Mouse (Mus musculus) megakaryocyte, embryonic 14.5 days (primary cell): ENCODE measurements around the gene Ttc33. TPM values are rescaled to one million over a fixed set of nuclear protein-coding genes. Genes with fewer than 3 reads are reported as not detected.

Experiments used
- H3K27me3 ChIP-seq: replicated peaks from 2 replicates; pipeline ENCODE3; 2012; ENCODE audit warnings: inconsistent platforms
- H3K36me3 ChIP-seq: replicated peaks from 2 replicates; pipeline ENCODE3; 2012; ENCODE audit warnings: low read length, inconsistent platforms, mixed read lengths
- H3K4me1 ChIP-seq: 2 replicates; pipeline ENCODE4 v1.6.1; 2012; ENCODE audit warnings: inconsistent platforms
- H3K4me3 ChIP-seq: replicated peaks from 2 replicates; pipeline ENCODE3; 2012; ENCODE audit warnings: moderate library complexity, mild to moderate bottlenecking, inconsistent platforms
- H3K9me3 ChIP-seq: 2 replicates; pipeline ENCODE4 v1.6.1; 2012; ENCODE audit warnings: inconsistent platforms
- FLI1 ChIP-seq: IDR thresholded peaks from 2 replicates; pipeline ENCODE4 v1.6.1; 2012; ENCODE audit warnings: low read length, inconsistent platforms, mixed read lengths
- GATA1 ChIP-seq: IDR thresholded peaks from 3 replicates; pipeline ENCODE4 v1.6.1; 2012; ENCODE audit warnings: mixed read lengths, low read length, inconsistent platforms, borderline replicate concordance
- polyA plus RNA-seq: library from polyadenylated mRNA; stranded (reverse); fragments of >175 nt; gene quantifications from 2 replicates; pipeline ENCODE4 v1.2.3, GENCODE M21; 2012; ENCODE audit warnings: low replicate concordance; ENCODE audit not compliant: insufficient read depth

Gene Ttc33
- polyA plus RNA-seq, 1 experiment = 18.4 TPM

DNA sequence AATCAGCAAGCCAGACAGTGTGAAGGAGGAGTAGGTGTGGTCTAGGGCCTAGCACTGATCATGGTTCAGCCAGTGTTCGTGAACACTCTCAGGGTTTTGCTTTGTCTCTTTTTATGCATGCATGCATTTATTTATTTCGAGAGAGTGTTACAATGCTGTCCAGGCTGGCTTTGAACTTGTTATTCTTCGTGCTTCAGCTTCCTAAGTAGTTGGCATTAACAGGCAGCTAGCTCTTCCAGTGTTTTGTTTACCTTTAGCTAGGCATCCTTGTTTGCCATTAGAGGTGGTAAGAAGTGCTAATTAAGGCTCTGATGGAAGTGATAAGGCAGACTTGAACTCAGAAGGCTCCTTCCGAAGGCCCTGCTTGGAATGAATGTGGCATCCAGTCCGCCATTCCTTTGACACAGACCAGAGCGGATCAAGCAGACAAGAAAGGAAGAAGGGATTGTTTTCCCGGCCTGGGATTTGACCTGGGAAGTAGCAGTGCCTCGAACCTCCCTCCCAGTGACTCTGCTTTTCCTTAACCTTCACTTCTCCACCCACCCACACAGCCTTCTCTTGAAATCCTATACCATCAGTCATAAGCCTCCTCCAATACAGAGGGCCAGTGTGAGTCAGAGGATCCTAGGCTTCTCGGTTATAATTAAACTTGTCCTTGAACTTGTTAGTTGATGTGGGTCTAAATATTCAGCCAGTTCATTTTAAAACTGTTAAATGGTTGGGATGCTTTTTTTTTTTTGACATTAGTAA is 40.0 kb upstream of the Ttc33 start:
- Histone ChIP-seq H3K4me1 (peaks cover 70% of the 10 kb centered on the region), H3K36me3 (peaks cover 7% of the 10 kb centered on the region), H3K27me3 (no peaks in the 10 kb centered on the region), H3K4me3 (peak overlapping the region; percentile 99), H3K9me3 (no peaks in the 10 kb centered on the region)
- no peak for TF ChIP-seq GATA1

DNA sequence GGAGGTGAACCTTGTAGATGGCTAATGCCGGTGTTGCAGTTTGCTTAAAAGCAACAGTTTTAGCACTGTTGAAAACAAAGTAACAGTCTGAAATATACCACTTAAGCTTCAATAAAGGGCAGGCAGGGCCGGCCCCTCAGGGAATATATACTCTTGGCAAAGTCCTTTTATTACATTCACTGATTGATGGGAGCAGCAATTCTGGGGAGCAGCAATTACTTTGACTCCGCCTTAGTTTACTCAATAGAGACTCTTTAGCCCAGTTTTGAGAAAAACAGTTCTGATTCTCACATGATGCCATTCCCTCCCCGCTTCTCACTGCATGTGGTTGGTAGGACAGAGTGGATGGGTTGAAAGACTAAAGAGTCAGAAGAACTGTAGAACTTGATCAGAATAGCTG is 36.1 kb upstream of the Ttc33 start:
- Histone ChIP-seq H3K36me3 (peaks cover 9% of the 10 kb centered on the region), H3K4me1 (peaks cover 69% of the 10 kb centered on the region), H3K9me3 (no peaks in the 10 kb centered on the region), H3K4me3 (no peak overlapping the region), H3K27me3 (no peaks in the 10 kb centered on the region)
- TF ChIP-seq FLI1 = no peak
- no peak for TF ChIP-seq GATA1

GRCm38 (mm10) chr15:5152171-5152570 is 33.2 kb upstream of the Ttc33 start:
- peaks cover 2% of the 10 kb centered on the region for H3K36me3 ChIP-seq
- no peaks in the 10 kb centered on the region for H3K27me3 ChIP-seq
- TF ChIP-seq FLI1 (no peak), GATA1 (no peak)
- no peaks in the 10 kb centered on the region for H3K9me3 ChIP-seq
- H3K4me1 ChIP-seq = peaks cover 76% of the 10 kb centered on the region
- H3K4me3 ChIP-seq = no peak overlapping the region

- Histone ChIP-seq H3K4me1 (peaks cover 74% of the 10 kb centered on the region), H3K9me3 (no peaks in the 10 kb centered on the region), H3K27me3 (no peaks in the 10 kb centered on the region), H3K36me3 (peaks cover 19% of the 10 kb centered on the region), H3K4me3 (no peak overlapping the region)
- no peak for TF ChIP-seq FLI1
- no peak for TF ChIP-seq GATA1
Measured at GRCm38 (mm10) chr15:5154621-5155020, 30.7 kb upstream of the Ttc33 start.

DNA sequence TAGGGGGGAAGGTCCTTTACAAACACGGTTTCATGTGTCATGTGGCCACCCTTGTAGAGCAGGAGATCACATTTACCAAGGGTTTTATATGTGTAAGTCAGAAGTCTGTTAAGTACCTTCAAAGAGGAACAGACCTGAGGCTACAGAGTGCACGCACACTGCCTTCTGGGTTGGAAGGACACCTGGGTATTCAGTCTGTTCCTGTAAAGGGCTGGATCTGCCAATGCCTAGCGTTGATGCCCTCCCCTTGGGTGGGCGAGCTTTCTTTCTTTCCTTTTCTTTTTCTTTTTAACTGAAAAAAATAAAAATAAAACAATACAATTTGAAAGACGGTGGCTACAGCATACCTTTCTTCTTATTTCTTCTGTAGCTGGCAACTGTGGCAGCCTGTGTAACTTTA is 30.2 kb upstream of the Ttc33 start:
- no peaks in the 10 kb centered on the region for H3K27me3 ChIP-seq
- H3K4me3 ChIP-seq = no peak overlapping the region
- no peaks in the 10 kb centered on the region for H3K9me3 ChIP-seq
- TF ChIP-seq GATA1 = no peak
- no peak for TF ChIP-seq FLI1
- peaks cover 24% of the 10 kb centered on the region for H3K36me3 ChIP-seq
- H3K4me1 ChIP-seq = peaks cover 69% of the 10 kb centered on the region

- peaks cover 29% of the 10 kb centered on the region for H3K36me3 ChIP-seq
- TF ChIP-seq GATA1 (no peak), FLI1 (no peak)
- no peaks in the 10 kb centered on the region for H3K27me3 ChIP-seq
- peaks cover 59% of the 10 kb centered on the region for H3K4me1 ChIP-seq
- no peaks in the 10 kb centered on the region for H3K9me3 ChIP-seq
- peak overlapping the region; percentile 33 for H3K4me3 ChIP-seq
Measured at GRCm38 (mm10) chr15:5156355-5156754, 29.0 kb upstream of the Ttc33 start.

DNA sequence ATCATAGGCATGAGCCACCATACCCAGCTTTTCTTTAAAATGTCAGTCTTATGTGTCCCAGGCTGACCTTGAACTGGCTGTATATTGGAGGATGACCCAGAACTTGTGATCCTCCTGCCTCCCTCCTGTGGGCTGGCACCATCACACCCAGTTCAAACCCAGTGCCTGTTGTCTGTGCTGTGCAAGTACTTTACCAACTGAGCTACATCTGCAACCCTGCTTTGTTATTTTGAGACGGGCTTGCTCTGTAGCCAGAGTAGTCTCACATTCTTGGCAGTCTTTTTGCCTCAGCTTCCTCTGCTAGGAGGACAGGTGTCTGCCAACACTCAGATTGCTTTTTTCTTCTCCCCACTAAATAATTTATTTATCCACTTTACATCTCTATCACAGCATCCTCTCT is 27.9 kb upstream of the Ttc33 start:
- TF ChIP-seq FLI1 (no peak), GATA1 (no peak)
- Histone ChIP-seq H3K4me1 (peaks cover 52% of the 10 kb centered on the region), H3K4me3 (no peak overlapping the region), H3K27me3 (no peaks in the 10 kb centered on the region), H3K36me3 (peaks cover 29% of the 10 kb centered on the region), H3K9me3 (no peaks in the 10 kb centered on the region)

- H3K36me3 ChIP-seq = peaks cover 39% of the 10 kb centered on the region
- no peak overlapping the region for H3K4me3 ChIP-seq
- no peak for TF ChIP-seq GATA1
- no peak for TF ChIP-seq FLI1
- no peaks in the 10 kb centered on the region for H3K9me3 ChIP-seq
- no peaks in the 10 kb centered on the region for H3K27me3 ChIP-seq
- peaks cover 49% of the 10 kb centered on the region for H3K4me1 ChIP-seq
Measured at GRCm38 (mm10) chr15:5158827-5159226, 26.5 kb upstream of the Ttc33 start.

DNA sequence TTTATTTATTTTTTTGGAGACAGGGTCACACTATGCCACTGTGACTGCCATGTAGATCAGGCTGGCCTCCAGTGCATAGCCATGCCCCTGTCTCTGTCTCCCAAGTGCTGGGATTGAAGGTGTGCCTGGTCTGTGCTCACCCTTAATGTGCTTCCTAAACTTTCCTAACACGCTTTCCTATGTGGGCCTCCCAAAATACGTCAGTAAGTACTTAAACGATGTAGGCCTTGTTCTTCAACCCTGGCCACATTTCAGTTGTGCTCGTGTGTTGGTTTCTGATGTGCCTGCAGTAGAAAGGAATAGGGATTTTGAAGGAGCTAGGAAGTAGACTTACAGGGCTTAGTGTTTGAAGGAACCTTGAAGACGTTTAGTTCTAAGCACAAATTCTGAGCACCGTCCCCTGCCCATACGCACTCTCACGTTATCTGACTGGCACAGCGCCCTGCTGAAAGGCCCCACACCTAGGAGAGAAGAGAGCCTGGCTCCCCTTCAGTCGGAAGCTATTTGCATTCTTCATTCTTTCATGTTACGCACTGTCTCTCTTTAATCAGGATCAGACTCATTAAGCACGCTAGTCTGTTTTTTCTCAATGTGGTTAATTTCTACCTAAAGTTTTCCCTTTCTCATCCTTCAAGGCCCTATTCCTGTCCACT is 20.1 kb upstream of the Ttc33 start:
- Histone ChIP-seq H3K4me1 (peaks cover 4% of the 10 kb centered on the region), H3K27me3 (no peaks in the 10 kb centered on the region), H3K4me3 (no peak overlapping the region), H3K36me3 (peaks cover 75% of the 10 kb centered on the region), H3K9me3 (no peaks in the 10 kb centered on the region)
- TF ChIP-seq GATA1 (no peak), FLI1 (no peak)

DNA sequence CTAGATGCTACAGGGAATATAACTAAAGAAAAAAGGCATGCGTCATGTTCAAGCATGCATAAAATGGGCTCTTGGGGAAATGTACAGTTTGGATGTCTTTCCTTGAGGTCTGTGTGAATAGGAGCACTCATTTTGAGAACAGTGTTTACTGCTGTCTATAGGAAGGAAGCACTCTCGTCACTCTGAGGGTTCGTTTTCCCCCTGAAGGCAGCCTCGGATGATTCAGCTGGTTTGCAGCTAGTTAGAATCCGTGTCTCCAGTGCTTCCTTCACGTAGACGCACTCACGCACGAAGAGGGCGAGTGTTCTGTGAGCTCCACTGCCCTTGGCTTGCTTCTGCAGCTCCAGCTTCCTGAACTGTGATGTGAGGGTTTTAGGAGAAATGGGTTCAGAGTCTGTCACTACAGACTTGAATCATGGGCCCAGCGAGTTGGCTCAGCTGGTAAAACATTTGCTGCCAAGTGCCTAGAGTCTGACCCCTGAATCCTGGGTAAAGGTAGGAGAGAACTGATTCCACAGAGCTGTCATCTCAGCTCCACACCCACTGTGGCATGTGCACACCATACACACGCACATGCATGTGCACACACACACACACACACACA is 12.0 kb upstream of the Ttc33 start:
- H3K4me3 ChIP-seq = peak overlapping the region; percentile 85
- peaks cover 78% of the 10 kb centered on the region for H3K36me3 ChIP-seq
- no peak for TF ChIP-seq FLI1
- TF ChIP-seq GATA1 = no peak
- peaks cover 26% of the 10 kb centered on the region for H3K4me1 ChIP-seq
- H3K27me3 ChIP-seq = no peaks in the 10 kb centered on the region
- H3K9me3 ChIP-seq = no peaks in the 10 kb centered on the region
